Mouse (Mus musculus): Measurements from ENCODE around the gene Slc17a8. TPM values are rescaled to one million over a fixed set of nuclear protein-coding genes. Genes with fewer than 3 reads are reported as not detected.
"Not testable (repeated sequence)": the region's sequence is repeated elsewhere in the genome, so short reads cannot be mapped to it uniquely, and the experiment has no call there.

Slc17a8 gene
- total and polyA plus RNA-seq, 3 experiments: not detected

GRCm38 (mm10) chr10:89589877-89590276, 31.2 kb downstream of the Slc17a8 start:
- DNase-seq: no peak

- no peak for DNase-seq
Measured at GRCm38 (mm10) chr10:89588708-89589107, 32.3 kb downstream of the Slc17a8 start.

GRCm38 (mm10) chr10:89584709-89585108, 36.3 kb downstream of the Slc17a8 start:
- DNase-seq: no peak

DNA sequence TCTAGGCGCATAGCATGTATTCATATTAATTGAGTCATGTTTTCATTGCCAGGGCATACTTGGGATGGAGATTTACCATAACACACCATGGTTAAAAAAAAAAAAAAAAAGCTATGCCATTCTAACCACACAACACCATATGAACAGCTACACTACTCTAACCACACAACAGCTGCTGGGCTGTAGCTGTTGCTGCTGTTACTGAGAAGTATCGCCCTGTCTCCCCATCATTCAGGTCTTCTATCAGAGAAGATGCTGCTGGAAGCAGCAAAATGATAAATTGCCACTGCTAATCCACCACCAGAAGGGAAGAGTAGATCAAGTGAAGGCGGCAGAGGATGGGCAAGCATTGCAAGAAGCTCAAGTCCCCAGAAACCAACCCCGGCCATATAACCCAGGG, 42.3 kb downstream of the Slc17a8 start:
- no peak for DNase-seq

DNA sequence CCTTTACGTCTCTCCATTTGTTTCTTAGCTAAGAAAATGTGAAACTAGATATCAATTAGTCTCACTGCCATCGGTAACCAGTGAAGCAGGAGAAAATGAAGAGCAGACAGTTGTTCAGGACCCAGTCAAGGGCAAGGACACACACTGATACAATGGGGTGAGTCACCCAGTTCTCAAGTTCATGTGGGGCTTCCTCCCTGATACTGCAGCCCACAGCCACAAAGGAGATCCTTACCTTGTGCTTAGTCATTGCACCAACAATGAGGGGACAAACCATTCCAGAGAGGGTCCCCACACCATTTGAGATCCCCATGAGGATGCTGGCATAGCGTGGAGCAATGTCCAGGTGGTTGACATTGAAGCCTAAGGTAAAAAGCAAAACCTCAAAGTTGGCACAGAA, 43.4 kb downstream of the Slc17a8 start:
- DNase-seq: peak; percentile 45

DNA sequence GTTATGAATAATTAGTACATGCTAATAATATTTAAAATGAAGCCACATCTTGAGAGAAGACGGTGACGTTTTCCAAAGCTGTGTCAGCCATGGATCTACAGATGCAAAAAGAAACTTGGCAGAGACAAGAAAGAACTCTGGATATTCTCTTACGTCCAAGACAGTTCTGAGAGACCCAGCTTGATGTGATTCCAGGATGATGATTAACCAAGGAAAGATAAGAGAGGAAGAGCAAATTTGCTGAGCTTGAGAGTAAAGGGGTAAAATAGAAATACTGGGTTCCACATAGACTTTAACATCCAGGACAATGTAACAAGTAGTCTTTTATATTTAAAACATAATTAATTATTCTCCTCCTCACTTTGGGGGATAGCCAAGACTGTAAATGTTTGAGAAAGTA, 47.6 kb downstream of the Slc17a8 start:
- no peak for DNase-seq

- no peak for DNase-seq
Measured at GRCm38 (mm10) chr10:89572946-89573345, 48.1 kb downstream of the Slc17a8 start.

DNA sequence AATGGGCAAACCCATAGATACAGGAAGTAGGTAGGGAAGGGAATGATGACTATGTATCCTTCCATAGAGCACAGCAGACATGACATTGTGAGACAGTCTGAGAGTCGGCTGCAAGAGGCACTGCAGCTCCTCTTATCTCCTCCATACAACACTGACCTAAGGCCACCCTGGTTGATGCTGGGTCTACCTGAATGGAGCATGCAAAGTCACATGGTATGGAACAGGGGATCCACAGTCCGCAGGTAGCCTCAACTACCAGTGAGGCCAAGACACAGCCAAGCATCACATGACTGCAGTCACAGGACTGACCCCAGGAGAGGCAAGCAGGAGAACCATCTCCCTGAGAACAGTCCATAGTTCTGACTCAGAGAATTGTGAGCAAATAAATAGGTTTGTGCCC, 53.7 kb downstream of the Slc17a8 start:
- no peak for DNase-seq

DNA sequence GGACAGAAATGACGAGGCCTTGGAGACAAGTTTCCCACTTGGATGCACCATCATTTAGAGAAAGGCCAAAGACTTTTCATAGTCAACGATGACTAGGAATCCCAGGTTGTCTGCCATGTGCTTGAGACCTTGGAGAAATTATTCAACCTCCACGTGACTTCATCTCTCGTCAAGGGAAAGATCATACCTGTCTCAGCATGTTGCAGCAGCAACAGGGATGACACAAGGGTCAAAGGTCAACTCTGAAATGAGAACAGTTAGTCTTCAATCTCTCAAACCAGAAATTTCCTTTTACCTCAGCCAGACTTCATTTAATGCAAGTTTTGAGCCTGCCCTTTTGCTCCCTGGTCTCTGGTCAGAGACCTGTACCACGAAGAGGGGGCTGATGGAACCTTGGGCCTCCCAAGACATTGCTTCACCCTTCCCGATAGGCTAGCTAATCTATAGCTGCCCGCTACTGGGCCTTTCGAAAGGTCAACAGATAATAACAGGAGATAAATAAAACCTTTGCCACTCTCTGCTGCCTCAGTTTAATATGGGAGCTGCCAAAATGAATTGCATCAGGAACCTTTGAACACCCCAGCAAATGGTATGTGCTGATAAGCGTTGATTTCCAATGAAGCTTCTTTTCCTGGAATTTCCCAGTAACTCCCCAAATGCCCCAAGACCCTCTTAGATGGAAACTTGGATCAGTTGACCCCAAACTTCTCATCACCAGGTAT, 55.6 kb downstream of the Slc17a8 start:
- DNase-seq: no peak

DNA sequence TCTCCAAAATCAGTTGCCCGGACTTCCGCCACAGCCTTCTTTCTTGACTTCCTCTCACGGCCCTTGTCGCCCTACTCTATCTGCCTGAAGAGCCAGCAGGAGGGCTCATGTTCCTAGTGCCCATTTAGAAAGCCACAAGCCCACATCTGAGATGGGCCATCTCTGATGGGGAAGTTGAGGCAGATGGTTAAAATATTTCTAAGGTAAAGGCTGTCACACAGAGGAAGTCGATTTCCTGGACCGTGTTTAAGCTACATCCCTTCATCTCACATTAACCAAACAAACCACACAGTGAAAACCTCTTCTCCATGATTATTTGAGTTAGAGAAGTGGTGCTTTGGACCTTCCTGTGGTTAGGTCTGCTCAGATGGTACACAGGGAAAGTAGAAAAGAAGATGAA, 58.9 kb downstream of the Slc17a8 start:
- DNase-seq: no peak

DNA sequence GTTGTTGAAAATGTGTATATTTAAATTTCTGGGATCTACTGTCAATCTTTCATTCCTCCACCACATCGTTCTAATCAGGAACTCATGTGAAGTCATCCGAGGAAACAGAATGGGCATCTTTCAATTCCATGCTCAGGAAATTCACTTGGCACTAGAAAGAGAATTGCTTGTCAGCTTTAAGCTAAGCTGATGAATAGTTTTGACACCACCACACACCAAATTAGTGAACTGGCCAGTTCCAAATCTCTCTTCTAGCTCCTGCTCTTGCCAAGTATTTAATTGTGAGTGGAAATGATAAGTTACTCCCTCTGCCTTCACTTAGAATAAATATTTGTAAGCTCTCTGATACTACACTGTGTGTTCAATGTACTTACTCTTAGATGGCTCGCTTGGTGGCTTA, 61.7 kb downstream of the Slc17a8 start:
- no peak for DNase-seq

- DNase-seq: not testable (repeated sequence)
Measured at GRCm38 (mm10) chr10:89554885-89555284, 66.2 kb downstream of the Slc17a8 start.

DNA sequence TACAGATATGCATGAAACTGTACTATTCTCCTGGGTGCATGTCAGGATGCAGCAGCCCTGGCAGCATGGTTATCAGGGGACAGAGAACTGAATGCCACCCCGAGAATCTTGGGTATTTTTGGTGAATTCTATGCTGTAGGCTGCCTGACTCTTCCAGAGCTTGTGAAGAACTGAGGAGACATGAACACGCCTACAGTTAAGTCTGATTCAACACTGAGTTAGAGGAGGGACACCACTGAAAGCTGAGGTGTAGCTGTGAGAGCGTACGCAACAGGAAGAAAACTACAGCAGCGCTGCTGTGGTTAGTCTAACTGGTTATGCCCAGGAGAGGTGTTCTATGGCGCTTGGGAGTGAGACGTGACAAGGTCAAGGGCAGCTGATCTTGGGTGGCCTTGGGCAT, 67.2 kb downstream of the Slc17a8 start:
- DNase-seq: not testable (repeated sequence)

GRCm38 (mm10) chr10:89553015-89553414, 68.0 kb downstream of the Slc17a8 start:
- no peak for DNase-seq

DNA sequence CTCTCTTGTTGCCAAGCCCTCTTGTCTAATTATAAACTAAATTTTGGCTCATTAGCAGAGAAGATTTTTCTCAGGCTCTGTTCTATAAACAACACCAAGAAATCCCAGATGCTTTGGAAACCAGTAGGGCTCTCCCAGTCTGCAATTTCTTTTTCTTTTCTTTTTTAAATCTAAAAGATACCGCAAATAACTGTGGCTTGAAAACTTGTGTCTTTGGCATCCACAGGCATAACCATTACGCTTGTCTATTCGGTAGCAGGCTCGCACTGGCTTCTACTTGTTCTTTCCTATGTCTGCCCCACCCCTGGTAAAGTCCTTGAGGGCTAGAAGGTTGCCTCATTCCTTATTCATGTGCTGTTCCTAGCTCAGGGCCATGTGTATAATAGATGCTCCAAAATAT, 69.4 kb downstream of the Slc17a8 start:
- DNase-seq: peak; percentile 30

DNA sequence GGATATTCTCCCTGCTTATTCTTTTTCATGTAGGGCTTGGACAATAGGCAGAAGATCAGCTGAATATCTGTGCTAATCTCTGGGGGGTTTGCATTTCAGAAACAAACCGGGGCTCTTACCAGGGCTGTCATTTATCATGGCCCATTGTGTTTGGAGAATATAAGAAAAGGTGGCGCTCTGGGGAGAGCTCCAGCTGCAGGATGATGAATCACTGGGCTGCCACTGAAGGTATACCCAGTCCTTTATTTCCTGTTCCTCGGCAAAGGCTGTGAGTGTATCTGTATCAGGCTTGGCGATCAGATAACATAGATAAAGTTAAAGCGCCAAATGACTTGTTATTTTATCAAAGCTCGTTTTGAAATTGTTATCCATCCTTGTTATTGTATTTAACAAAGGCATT, 73.0 kb downstream of the Slc17a8 start:
- no peak for DNase-seq

- DNase-seq: no peak
Measured at GRCm38 (mm10) chr10:89546989-89547388, 74.1 kb downstream of the Slc17a8 start.

- DNase-seq: no peak
Measured at GRCm38 (mm10) chr10:89543867-89544266, 77.2 kb downstream of the Slc17a8 start.

DNA sequence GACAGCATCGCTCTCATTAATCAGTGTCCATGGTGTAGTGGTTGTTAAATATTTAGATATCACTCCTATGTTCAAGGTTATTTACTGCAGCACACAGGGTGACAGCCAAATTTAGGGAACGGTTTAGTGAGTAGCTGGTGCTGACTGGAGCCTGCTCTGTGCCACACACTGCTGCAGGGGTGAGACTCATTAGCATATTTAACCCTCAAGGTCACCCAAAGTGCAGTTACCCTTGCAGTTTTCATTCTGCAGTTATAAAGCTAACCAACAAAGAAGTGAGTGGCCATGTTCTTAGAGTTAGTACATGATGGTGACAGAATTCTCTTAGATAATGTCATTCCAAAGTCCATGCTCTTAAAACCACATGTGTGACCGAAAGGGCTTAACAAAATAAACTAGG, 78.7 kb downstream of the Slc17a8 start:
- no peak for DNase-seq

DNA sequence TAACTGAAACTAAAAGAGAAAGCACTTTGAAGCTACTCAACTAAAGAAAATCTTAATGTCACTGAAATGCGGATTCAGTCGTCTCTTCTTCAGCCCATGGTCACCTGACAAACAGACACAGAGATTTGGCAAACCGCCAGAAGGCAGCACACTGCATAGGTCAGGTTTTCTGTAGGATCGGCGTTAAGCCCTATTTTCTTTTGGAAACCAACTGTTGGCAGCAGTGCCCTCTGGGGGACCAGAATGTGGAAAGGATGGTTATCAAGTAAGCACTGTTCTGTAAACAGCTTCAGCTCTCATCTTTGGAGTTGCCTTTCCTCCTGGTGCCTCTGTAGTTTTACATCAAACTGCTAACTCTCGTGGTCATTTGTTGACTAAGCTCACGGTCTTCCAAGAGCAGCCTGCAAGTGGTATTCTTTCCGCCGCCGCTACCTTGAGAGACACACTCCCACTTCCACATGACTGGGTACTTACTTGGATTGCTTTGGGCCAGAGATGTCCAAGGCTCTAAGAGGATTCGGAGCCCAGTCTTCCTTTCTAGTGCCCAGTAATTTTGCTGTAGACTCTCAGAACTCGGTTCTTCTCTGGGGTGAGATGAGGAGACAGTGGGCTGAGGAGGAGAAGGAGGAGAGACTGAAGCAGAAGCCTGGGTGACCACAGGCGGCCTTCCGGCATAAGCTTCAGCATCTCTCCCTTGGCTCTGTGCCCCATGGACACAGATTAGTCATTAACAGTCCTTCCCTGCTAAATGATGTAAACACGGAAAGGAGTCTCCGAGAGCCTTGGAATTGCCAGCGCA, 87.9 kb downstream of the Slc17a8 start, which contains the start of gene Nr1h4:
TSS of gene Nr1h4 (minus strand) at position 657 of the 799 bp plus-strand sequence.
- DNase-seq: peak; percentile 92

DNA sequence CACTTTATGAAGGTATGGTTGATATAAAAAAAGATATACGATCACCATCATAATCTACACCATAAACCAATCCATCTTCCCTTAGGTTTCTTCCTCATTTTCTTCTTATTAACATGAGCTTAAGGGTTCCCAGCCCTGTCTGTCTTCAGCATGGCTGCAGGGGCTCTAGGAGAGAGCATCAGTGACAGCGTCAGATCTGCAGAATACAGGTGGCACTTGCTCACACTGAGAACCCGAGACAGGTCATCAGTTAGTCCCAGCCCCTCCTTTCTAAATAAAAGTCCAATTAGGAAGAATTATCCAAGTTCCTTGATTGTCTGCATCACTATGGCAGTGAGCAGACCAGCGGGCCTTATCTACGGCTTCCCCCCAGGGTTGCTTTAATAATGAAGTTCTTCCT, 88.6 kb downstream of the Slc17a8 start:
- DNase-seq: peak; percentile 27

GRCm38 (mm10) chr10:89531976-89532375, 89.1 kb downstream of the Slc17a8 start:
- DNase-seq: peak; percentile 51

DNA sequence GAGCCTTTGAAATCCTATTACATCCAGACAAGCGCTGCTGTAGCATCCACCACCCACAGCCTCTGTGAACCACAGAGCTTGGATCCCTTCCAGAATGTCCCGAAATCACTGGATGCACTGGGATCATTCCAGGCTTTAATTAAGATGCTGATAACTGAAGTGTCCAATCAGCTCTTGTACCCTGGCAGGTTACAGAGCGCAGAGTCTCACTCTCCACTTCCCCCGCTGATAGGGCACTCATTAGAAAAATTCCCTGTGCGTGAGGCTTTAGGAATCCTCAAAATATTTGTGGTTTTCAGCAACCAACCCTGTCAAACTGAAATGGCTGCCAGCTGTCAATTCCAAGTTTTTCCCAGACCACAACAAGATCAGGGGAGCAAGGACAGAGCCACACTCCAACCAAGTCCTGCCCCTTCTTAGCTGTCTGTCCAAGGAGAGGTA, 89.8 kb downstream of the Slc17a8 start:
- DNase-seq: peak; percentile 13
